Mouse (Mus musculus) heart, postnatal 4 days (tissue): ENCODE results near the gene Usp36. TPM values are rescaled to one million over a fixed set of nuclear protein-coding genes. Genes with fewer than 3 reads are reported as not detected.

Source experiments
- DNase-seq: peaks from one replicate; pipeline ENCODE4 v3.0.0; 2021
- total RNA-seq, 2 experiments: library from RNA; stranded (reverse); gene quantifications; 2 replicates each; pipeline ENCODE4 v1.2.3; 2021

The Usp36 gene
- total RNA-seq, 2 experiments from 2014 or later = 15.5 to 18.7 TPM

GRCm38 (mm10) chr11:118297967-118298366 is 7.9 kb upstream of the Usp36 start:
- no peak for DNase-seq

- no peak for DNase-seq
Measured at GRCm38 (mm10) chr11:118295026-118295425, 5.0 kb upstream of the Usp36 start.

GRCm38 (mm10) chr11:118292671-118293070 is 2.6 kb upstream of the Usp36 start:
- DNase-seq = no peak

- DNase-seq = no peak
Measured at GRCm38 (mm10) chr11:118289562-118289961, 482 bp downstream of the Usp36 start.

- no peak for DNase-seq
Measured at GRCm38 (mm10) chr11:118289037-118289511, 970 bp downstream of the Usp36 start.

- DNase-seq = no peak
Measured at GRCm38 (mm10) chr11:118287573-118287972, 2.5 kb downstream of the Usp36 start.

- no peak for DNase-seq
Measured at GRCm38 (mm10) chr11:118286434-118286833, 3.6 kb downstream of the Usp36 start.

GRCm38 (mm10) chr11:118285791-118286190 is 4.3 kb downstream of the Usp36 start:
- DNase-seq = no peak

GRCm38 (mm10) chr11:118280218-118280617 is 9.8 kb downstream of the Usp36 start:
- no peak for DNase-seq

GRCm38 (mm10) chr11:118276328-118276727 is 13.7 kb downstream of the Usp36 start:
- no peak for DNase-seq

- DNase-seq = no peak
Measured at GRCm38 (mm10) chr11:118275092-118275491, 15.0 kb downstream of the Usp36 start.

- peak; percentile 35 for DNase-seq
Measured at GRCm38 (mm10) chr11:118269827-118270226, 20.2 kb downstream of the Usp36 start.

GRCm38 (mm10) chr11:118266666-118267046 is 23.4 kb downstream of the Usp36 start:
- DNase-seq = no peak

GRCm38 (mm10) chr11:118266044-118266665 is 23.9 kb downstream of the Usp36 start:
- no peak for DNase-seq

GRCm38 (mm10) chr11:118265621-118266020 is 24.4 kb downstream of the Usp36 start:
- no peak for DNase-seq

- no peak for DNase-seq
Measured at GRCm38 (mm10) chr11:118263146-118263545, 26.9 kb downstream of the Usp36 start.

GRCm38 (mm10) chr11:118260081-118260480 is 30.0 kb downstream of the Usp36 start:
- DNase-seq = no peak

- no peak for DNase-seq
Measured at GRCm38 (mm10) chr11:118259580-118259979, 30.5 kb downstream of the Usp36 start.

- DNase-seq = no peak
Measured at GRCm38 (mm10) chr11:118256371-118256770, 33.7 kb downstream of the Usp36 start.

- DNase-seq = peak; percentile 70
Measured at GRCm38 (mm10) chr11:118254159-118254951, 35.7 kb downstream of the Usp36 start.

GRCm38 (mm10) chr11:118253447-118254158 is 36.4 kb downstream of the Usp36 start:
- no peak for DNase-seq

- no peak for DNase-seq
Measured at GRCm38 (mm10) chr11:118249012-118249383, 41.0 kb downstream of the Usp36 start.
